Mouse (Mus musculus) megakaryocyte, embryonic 14.5 days (primary cell): ENCODE measurements around the gene Nr1h3.

Experiments
- FLI1 ChIP-seq: IDR thresholded peaks from 2 replicates; pipeline ENCODE4 v1.6.1; 2012; ENCODE audit warnings: low read length, inconsistent platforms, mixed read lengths
- GATA1 ChIP-seq: IDR thresholded peaks from 3 replicates; pipeline ENCODE4 v1.6.1; 2012; ENCODE audit warnings: mixed read lengths, low read length, inconsistent platforms, borderline replicate concordance

DNA sequence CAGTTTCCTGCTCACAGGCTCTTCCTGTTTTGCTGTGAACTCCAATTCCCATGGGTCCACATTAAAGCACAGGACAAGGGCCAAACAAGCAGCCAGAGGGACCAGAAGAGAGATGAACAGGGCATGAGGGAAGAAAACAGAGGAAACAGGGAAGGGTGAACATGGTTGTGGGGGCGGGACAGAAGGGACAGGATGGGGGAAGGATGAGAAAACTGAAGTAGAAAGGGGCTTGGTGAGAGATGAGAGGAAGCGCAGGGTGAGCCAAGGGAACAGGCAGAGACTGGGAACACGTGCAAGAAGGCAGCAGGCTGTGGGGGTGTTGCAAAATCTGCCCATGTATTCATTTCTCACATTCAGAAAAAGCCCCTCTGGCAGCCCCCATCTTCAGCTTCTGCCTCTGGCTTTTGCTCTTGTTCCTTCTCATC is 6.0 kb downstream of the Nr1h3 start:
- no peak for TF ChIP-seq FLI1
- no peak for TF ChIP-seq GATA1
